In genomic region chr10:79853860-79854795, GRCm38 (mm10) we compare ENCODE assay signal across 7 mouse cellular contexts. TPM values are rescaled to one million over a fixed set of nuclear protein-coding genes. Genes with fewer than 3 reads are reported as not detected.
A peak's percentile ranks its signal among the peaks of the same experiment; 100 is the strongest.
DNase-seq lines count a peak whose midpoint lies in the region; ATAC-seq lines count a peak whose summit lies in the region.

Ptbp1 (plus strand) TSS chr10:79854427.

- H3K9me3 ChIP-seq in embryonic facial prominence, embryonic 11.5 days (replicated peaks; ENCODE audit: control insufficient read depth, low read length) = no peaks in the 10 kb centered on the region
- no peaks in the 10 kb centered on the region for H3K9me3 ChIP-seq in limb, embryonic 10.5 days (replicated peaks)
- no peaks in the 10 kb centered on the region for H3K9me3 ChIP-seq in midbrain, embryonic 13.5 days

- H3K27ac ChIP-seq in embryonic facial prominence, embryonic 11.5 days (replicated peaks; ENCODE audit: low read depth, low read length) = peak within 1 kb of the TSS; percentile 100
- H3K27ac ChIP-seq in limb, embryonic 10.5 days = peak within 1 kb of the TSS; percentile 100
- peak within 1 kb of the TSS; percentile 100 for H3K27ac ChIP-seq in midbrain, embryonic 13.5 days

- H3K9ac ChIP-seq in embryonic facial prominence, embryonic 11.5 days (replicated peaks; ENCODE audit: low read length) = peak within 1 kb of the TSS; percentile 99
- H3K9ac ChIP-seq in midbrain, embryonic 13.5 days (replicated peaks) = peak within 1 kb of the TSS; percentile 98

- no peaks in the 10 kb centered on the region for H3K27me3 ChIP-seq in embryonic facial prominence, embryonic 11.5 days (ENCODE audit: control insufficient read depth, insufficient read depth, low read length)
- H3K27me3 ChIP-seq in limb, embryonic 10.5 days (ENCODE audit: low read depth, poor library complexity, severe bottlenecking) = no peaks in the 10 kb centered on the region
- H3K27me3 ChIP-seq in midbrain, embryonic 13.5 days = no peaks in the 10 kb centered on the region

- under 1% methylated on average over 75 of the region's 75 CpGs for WGBS in embryonic facial prominence, embryonic 11.5 days
- WGBS in limb, embryonic 10.5 days = under 1% methylated on average over 75 of the region's 75 CpGs
- under 1% methylated on average over 75 of the region's 75 CpGs for WGBS in midbrain, embryonic 13.5 days

- H3K4me1 ChIP-seq in embryonic facial prominence, embryonic 11.5 days (ENCODE audit: control insufficient read depth, insufficient read depth, low read length) = peaks cover 31% of the 10 kb centered on the region
- peaks cover 62% of the 10 kb centered on the region for H3K4me1 ChIP-seq in limb, embryonic 10.5 days
- H3K4me1 ChIP-seq in midbrain, embryonic 13.5 days (replicated peaks) = peaks cover 66% of the 10 kb centered on the region

- peak within 1 kb of the TSS; percentile 100 for H3K4me3 ChIP-seq in embryonic facial prominence, embryonic 11.5 days (ENCODE audit: low read depth, low read length)
- H3K4me3 ChIP-seq in limb, embryonic 10.5 days = peak within 1 kb of the TSS; percentile 99
- H3K4me3 ChIP-seq in midbrain, embryonic 13.5 days (replicated peaks) = peak within 1 kb of the TSS; percentile 99

- no peaks in the 10 kb centered on the region; the same call in 1 of the 2 replicates for H3K36me3 ChIP-seq in embryonic facial prominence, embryonic 11.5 days (replicated peaks; ENCODE audit: control insufficient read depth, insufficient read depth, low read depth, low read length)
- peaks cover 36% of the 10 kb centered on the region for H3K36me3 ChIP-seq in limb, embryonic 10.5 days
- peaks cover 29% of the 10 kb centered on the region for H3K36me3 ChIP-seq in midbrain, embryonic 13.5 days

- H3K4me2 ChIP-seq in embryonic facial prominence, embryonic 11.5 days (ENCODE audit: low read depth, low read length) = peak within 1 kb of the TSS; percentile 99
- H3K4me2 ChIP-seq in midbrain, embryonic 13.5 days (replicated peaks) = peak within 1 kb of the TSS; percentile 100

- ATAC-seq in embryonic facial prominence, embryonic 11.5 days (replicated peaks; ENCODE audit: insufficient number of reproducible peaks, low FRiP score, low TSS enrichment, low read depth) = peak; percentile 92
- peak; percentile 67 for ATAC-seq in granulocyte monocyte progenitor cell, adult 5-6 weeks (replicated peaks; ENCODE audit: poor library complexity, severe bottlenecking)
- ATAC-seq in midbrain, embryonic 13.5 days = peak; percentile 92

- DNase-seq in adrenal gland, postnatal 14 days = peak; percentile 100
- peak; percentile 100 for DNase-seq in embryonic facial prominence, embryonic 11.5 days (ENCODE audit: low spot score)
- peak; percentile 99 for DNase-seq in kidney, adult 11 months
- peak; percentile 100 for DNase-seq in limb, embryonic 10.5 days (ENCODE audit: low spot score)
- DNase-seq in spleen, adult 12 weeks (ENCODE audit: low spot score) = peak; percentile 98

RNA-seq across cellular contexts. Expression of gene Ptbp1, which starts in this region (rescaled TPM):
- total RNA-seq in adrenal gland, postnatal 14 days (2021) = 291 and 302 TPM in 2 replicates
- 237 and 257 TPM in 2 replicates for polyA plus RNA-seq in embryonic facial prominence, embryonic 11.5 days (2014; fragmentation: Nextera tagmentation; extraction: Ambion mirVana)
- total RNA-seq in granulocyte monocyte progenitor cell, adult 5-6 weeks (2014; fragmentation: Nextera tagmentation) = 497 and 526 TPM in 2 replicates
- 211 and 216 TPM in 2 replicates for total RNA-seq in granulocyte monocyte progenitor cell, adult 5-6 weeks (2017)
- polyA plus RNA-seq in limb, embryonic 10.5 days (2016; fragmentation: Nextera tagmentation; extraction: Ambion mirVana) = 485 and 494 TPM in 2 replicates
- polyA plus RNA-seq in midbrain, embryonic 13.5 days (2015; fragmentation: Nextera tagmentation; extraction: Ambion mirVana) = 106 and 116 TPM in 2 replicates

Comparison
In these comparisons a context has a peak if more than half of its experiments do, and no peak if none do; other contexts are left out.
1. Peak in every context shown above with its lines: DNase-seq, ATAC-seq, H3K4me3 ChIP-seq and H3K27ac ChIP-seq.